Mouse (Mus musculus): ENCODE measurements around the gene Phf19.

GRCm38 (mm10) chr2:34901726-34902125 is 12.1 kb downstream of the Phf19 start:
- TF ChIP-seq CTCF (IDR thresholded peaks at IDR 0.05; ENCODE audit: control insufficient read depth, insufficient read depth, insufficient replicate concordance, low read depth, low read length) = peak; percentile 16; the same call in 1 of the 2 replicates
- TF ChIP-seq POLR2A (IDR thresholded peaks at IDR 0.05; ENCODE audit: control insufficient read depth, low read depth, low read length) = no peak
